Mouse (Mus musculus) forebrain, embryonic 14.5 days (tissue): ENCODE measurements around the gene Per1. TPM values are rescaled to one million over a fixed set of nuclear protein-coding genes. Genes with fewer than 3 reads are reported as not detected.

Experiments
- ATAC-seq: fragments of 200-750 bp; cut with Nextera tagmentation; 2 replicates; pipeline ENCODE4 v1.8.0; 2017; ENCODE audit warnings: mild to moderate bottlenecking, moderate library complexity
- DNase-seq: peaks from one replicate; pipeline ENCODE4 v3.0.0-alpha.2; 2015; ENCODE audit warnings: low spot score
- H3K27ac ChIP-seq: fragments of 300-500 bp; sonication (generic); 2 replicates; pipeline ENCODE4 v1.5.1; 2014; ENCODE audit warnings: low read depth, mild to moderate bottlenecking, control low read depth, low read length, moderate library complexity
- H3K27me3 ChIP-seq: fragments of 300-500 bp; sonication (generic); replicated peaks from 2 replicates; pipeline ENCODE4 v1.6.1; 2014; ENCODE audit warnings: low read length, control low read depth, mixed read lengths; ENCODE audit not compliant: control insufficient read depth, insufficient read depth
- H3K36me3 ChIP-seq: fragments of 300-500 bp; sonication (generic); 2 replicates; pipeline ENCODE4 v1.6.1; 2014; ENCODE audit warnings: low read length, control low read depth; ENCODE audit not compliant: control insufficient read depth, insufficient read depth
- H3K4me1 ChIP-seq: fragments of 300-500 bp; sonication (generic); 2 replicates; pipeline ENCODE4 v1.6.1; 2014; ENCODE audit warnings: antibody characterized with exemption, low read length, control low read depth; ENCODE audit not compliant: control insufficient read depth, insufficient read depth
- H3K4me2 ChIP-seq: fragments of 300-500 bp; sonication (generic); 2 replicates; pipeline ENCODE4 v1.6.1; 2014; ENCODE audit warnings: mild to moderate bottlenecking, control low read depth, low read length
- H3K4me3 ChIP-seq: fragments of 300-500 bp; sonication (generic); 2 replicates; pipeline ENCODE4 v1.5.1; 2014; ENCODE audit warnings: low read depth, low read length, control low read depth
- H3K9ac ChIP-seq: fragments of 300-500 bp; sonication (generic); 2 replicates; pipeline ENCODE4 v1.6.1; 2014; ENCODE audit warnings: mild to moderate bottlenecking, low read length, control low read depth, moderate library complexity
- H3K9me3 ChIP-seq: fragments of 300-500 bp; sonication (generic); replicated peaks from 2 replicates; pipeline ENCODE4 v1.6.1; 2016; ENCODE audit warnings: low read length, control low read depth, mixed read lengths; ENCODE audit not compliant: control insufficient read depth
- WGBS: fragments of 180-500 bp; shearing (Covaris S2); extraction: QIAGEN DNeasy Blood & Tissue Kit; methylation state at CpG from one replicate; pipeline ENCODE4 v1.1.7; 2014; 5-methylcytosine and 5-hydroxymethylcytosine counted together
- polyA plus RNA-seq: library from polyadenylated mRNA; unstranded; fragments of >200 nt; fragmentation: Nextera tagmentation; extraction: Ambion mirVana; gene quantifications from 2 replicates; pipeline ENCODE4 v1.2.1, GENCODE M21; 2014

Per1 gene
- polyA plus RNA-seq, 1 experiment from 2014 or later = 6.8 TPM

DNA sequence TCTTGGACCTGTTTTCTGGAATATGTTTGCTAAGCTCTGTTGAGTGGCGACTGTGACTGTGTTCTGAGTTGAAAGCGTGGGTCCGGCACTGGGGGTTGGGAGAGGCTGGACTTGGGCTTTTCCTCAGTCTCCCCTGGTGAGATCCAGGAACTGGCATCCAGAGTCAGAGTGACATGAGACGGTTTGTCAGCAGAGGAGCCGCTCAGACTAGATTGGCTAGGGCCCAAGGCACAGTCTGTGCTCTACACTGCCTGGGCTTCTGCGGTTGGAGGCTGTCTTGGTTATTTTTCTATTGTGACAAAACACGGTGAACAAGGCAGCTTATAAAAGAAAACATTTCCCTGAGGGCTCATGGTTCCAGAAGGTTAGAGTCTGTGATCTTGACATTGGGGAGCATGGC is 52.5 kb downstream of the Per1 start:
- H3K9me3 ChIP-seq = no peaks in the 10 kb centered on the region
- ATAC-seq (no peak), DNase-seq (peak; percentile 33)
- no peak overlapping the region for H3K9ac ChIP-seq
- no peak overlapping the region for H3K27ac ChIP-seq
- no peak overlapping the region for H3K4me2 ChIP-seq
- H3K4me3 ChIP-seq = no peak overlapping the region
- H3K4me1 ChIP-seq = no peaks in the 10 kb centered on the region
- 68% methylated on average over 7 of the region's 7 CpGs for WGBS
- 0 out of 2 replicates have a peak, but pooled peaks cover 3% of the 10 kb centered on the region for H3K27me3 ChIP-seq
- H3K36me3 ChIP-seq = no peaks in the 10 kb centered on the region

DNA sequence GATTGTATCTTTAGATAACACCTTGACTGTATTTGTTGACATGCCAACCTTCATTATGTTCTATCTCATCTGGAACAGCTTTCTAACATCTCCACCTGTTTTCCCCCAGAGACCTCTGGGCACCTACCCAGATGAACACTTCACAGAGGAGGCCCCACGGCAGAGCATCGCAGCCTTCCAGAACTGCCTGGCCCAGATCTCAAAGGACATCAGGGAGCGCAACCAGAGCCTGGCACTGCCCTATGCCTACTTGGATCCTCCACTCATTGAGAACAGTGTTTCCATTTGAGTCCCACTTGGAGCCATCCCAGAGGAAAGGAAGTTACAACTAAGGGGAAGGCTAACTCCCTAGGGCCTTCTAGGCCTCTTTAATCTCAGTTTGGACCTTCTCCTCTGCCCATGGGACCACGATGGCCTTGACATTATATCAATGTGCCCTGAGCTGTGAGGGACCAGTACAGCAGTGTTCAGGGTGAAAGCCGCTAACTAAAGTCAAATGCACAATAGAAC is 53.5 kb downstream of the Per1 start:
- Histone ChIP-seq H3K27ac (no peak overlapping the region), H3K4me1 (no peaks in the 10 kb centered on the region), H3K9me3 (no peaks in the 10 kb centered on the region), H3K4me3 (no peak overlapping the region), H3K27me3 (0 out of 2 replicates have a peak, but pooled peaks cover 3% of the 10 kb centered on the region), H3K9ac (no peak overlapping the region), H3K36me3 (no peaks in the 10 kb centered on the region), H3K4me2 (no peak overlapping the region)
- DNase-seq (no peak), ATAC-seq (no peak)
- WGBS = 89% methylated on average over 5 of the region's 5 CpGs

DNA sequence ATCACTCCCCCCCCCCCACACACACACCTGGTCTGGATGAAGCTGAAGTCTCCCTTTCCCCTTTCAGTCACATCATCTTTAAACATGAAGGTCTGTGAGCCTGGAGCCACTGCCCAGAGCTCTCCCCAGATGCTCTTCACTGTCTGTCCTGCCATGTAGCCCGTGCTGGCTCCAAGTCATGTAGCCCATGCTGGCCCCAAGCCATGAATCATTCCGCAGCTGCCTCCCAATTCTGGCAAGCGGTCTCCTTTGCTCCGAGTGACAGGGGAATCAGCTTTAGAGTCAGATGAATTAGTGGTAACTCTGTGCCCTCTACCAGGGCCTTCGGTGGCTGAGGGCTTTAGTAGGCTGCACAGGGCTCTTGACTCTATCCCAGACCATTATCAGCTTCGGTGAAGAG is 54.7 kb downstream of the Per1 start:
- H3K9me3 ChIP-seq = no peaks in the 10 kb centered on the region
- H3K9ac ChIP-seq = no peak overlapping the region
- no peak for ATAC-seq
- H3K4me3 ChIP-seq = no peak overlapping the region
- 0 out of 2 replicates have a peak, but pooled peaks cover 3% of the 10 kb centered on the region for H3K27me3 ChIP-seq
- no peak overlapping the region for H3K27ac ChIP-seq
- WGBS = 71% methylated on average over 6 of the region's 6 CpGs
- no peak overlapping the region for H3K4me2 ChIP-seq
- no peaks in the 10 kb centered on the region for H3K36me3 ChIP-seq
- no peaks in the 10 kb centered on the region for H3K4me1 ChIP-seq
- peak; percentile 29 for DNase-seq

DNA sequence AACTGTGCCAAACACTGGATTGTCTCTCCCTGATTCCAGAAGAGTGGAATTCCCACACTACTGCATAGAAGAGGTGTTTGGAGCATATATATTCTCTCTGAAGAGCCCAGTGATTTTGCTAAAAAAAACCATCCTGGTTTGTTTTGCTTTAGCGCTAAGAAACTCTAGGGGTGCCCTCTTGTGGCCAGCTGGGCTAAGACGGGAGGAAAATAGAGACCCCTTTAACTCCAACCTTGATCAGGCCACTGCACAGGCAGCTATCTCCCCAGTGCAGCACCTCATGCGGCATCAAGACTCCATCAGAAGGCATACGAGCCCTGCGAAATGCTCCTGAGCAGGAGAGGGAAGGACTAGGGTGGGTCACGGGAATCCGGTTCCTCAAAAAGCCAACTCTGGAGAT is 55.4 kb downstream of the Per1 start:
- 14% methylated on average over 7 of the region's 7 CpGs for WGBS
- no peaks in the 10 kb centered on the region for H3K4me1 ChIP-seq
- ATAC-seq (no peak), DNase-seq (peak; percentile 82)
- H3K4me3 ChIP-seq = no peak overlapping the region
- H3K9ac ChIP-seq = 0 out of 2 replicates have a peak overlapping the region, but pooled peaks have one; percentile 13
- H3K4me2 ChIP-seq = peak overlapping the region; percentile 17; the same call in 1 of the 2 replicates
- H3K9me3 ChIP-seq = no peaks in the 10 kb centered on the region
- no peak overlapping the region for H3K27ac ChIP-seq
- 0 out of 2 replicates have a peak, but pooled peaks cover 3% of the 10 kb centered on the region for H3K27me3 ChIP-seq
- no peaks in the 10 kb centered on the region for H3K36me3 ChIP-seq

DNA sequence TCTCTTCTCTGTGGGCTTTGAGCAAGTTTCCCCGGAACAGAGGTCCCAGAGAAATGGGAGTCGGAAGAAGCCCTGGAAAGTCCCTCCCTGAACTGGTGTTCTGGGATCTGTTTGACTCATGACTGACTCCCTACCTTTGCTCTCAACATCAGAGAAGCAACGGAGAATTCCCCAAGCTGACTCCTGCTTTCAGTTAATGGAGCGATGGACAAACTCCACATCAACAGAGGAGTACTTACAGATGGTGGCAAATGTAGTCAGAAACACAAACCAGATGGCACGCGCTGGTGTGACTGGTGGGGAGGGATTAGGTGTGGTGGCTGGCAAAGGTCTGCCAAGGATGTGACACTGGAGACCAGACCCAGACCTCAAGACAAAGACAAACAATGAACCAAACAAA is 56.0 kb downstream of the Per1 start:
- no peak for ATAC-seq
- H3K9me3 ChIP-seq = no peaks in the 10 kb centered on the region
- no peaks in the 10 kb centered on the region for H3K4me1 ChIP-seq
- no peak overlapping the region for H3K9ac ChIP-seq
- no peak overlapping the region for H3K27ac ChIP-seq
- 68% methylated on average over 6 of the region's 6 CpGs for whole genome bisulfite sequencing
- no peaks in the 10 kb centered on the region for H3K36me3 ChIP-seq
- DNase-seq = no peak
- H3K27me3 ChIP-seq = 0 out of 2 replicates have a peak, but pooled peaks cover 3% of the 10 kb centered on the region
- H3K4me3 ChIP-seq = no peak overlapping the region
- peak overlapping the region; percentile 17; the same call in 1 of the 2 replicates for H3K4me2 ChIP-seq

DNA sequence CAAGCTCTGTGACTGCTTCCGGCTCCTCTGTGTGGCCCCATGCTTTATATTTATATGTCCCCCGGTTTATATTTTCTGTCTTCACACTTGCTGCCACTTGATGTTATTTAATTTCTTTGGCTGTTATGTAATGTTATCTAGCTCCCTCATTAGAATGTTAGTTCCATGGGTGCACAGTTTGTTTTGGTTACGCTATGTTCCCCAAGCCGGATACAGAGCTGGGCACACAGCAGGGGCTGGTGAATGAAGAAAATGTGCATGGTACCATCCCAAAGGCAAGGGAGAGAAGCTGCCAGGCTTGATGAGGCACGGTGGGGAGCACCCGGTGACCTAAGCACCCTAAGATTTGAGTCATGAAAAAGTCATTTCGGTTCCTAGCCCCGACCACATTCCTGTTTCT is 58.8 kb downstream of the Per1 start:
- WGBS = 89% methylated on average over 8 of the region's 8 CpGs
- Histone ChIP-seq H3K9ac (no peak overlapping the region), H3K4me1 (peaks cover 7% of the 10 kb centered on the region; the same call in 1 of the 2 replicates), H3K4me3 (no peak overlapping the region), H3K9me3 (no peaks in the 10 kb centered on the region), H3K4me2 (no peak overlapping the region), H3K27me3 (peaks cover 16% of the 10 kb centered on the region; the same call in 1 of the 2 replicates), H3K36me3 (no peaks in the 10 kb centered on the region), H3K27ac (no peak overlapping the region)
- ATAC-seq = no peak
- DNase-seq = no peak

DNA sequence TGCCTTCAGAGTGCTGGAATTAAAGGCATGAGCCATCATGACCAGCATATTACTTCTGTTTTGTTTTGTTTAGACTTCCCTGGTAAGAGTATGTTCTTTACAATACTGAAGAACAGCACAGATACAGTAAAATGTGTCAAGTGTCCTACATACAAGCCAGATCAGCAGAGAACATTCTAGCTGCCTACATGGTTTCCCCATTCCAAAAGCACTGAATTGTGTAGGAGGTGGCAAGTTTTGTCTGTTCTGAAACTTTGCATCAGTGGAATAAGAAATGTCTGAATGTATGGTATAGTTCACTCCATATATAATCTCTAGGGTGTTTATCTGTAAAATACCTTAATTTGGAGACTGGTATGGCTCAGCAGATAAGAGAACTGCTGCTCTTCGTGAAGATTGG is 60.3 kb downstream of the Per1 start:
- H3K27me3 ChIP-seq = peaks cover 16% of the 10 kb centered on the region; the same call in 1 of the 2 replicates
- no peak overlapping the region for H3K27ac ChIP-seq
- H3K9ac ChIP-seq = no peak overlapping the region
- H3K9me3 ChIP-seq = no peaks in the 10 kb centered on the region
- DNase-seq (no peak), ATAC-seq (no peak)
- no peak overlapping the region for H3K4me3 ChIP-seq
- peaks cover 7% of the 10 kb centered on the region; the same call in 1 of the 2 replicates for H3K4me1 ChIP-seq
- no peaks in the 10 kb centered on the region for H3K36me3 ChIP-seq
- WGBS = 62% methylated on average over 1 of the region's 1 CpGs
- no peak overlapping the region for H3K4me2 ChIP-seq

DNA sequence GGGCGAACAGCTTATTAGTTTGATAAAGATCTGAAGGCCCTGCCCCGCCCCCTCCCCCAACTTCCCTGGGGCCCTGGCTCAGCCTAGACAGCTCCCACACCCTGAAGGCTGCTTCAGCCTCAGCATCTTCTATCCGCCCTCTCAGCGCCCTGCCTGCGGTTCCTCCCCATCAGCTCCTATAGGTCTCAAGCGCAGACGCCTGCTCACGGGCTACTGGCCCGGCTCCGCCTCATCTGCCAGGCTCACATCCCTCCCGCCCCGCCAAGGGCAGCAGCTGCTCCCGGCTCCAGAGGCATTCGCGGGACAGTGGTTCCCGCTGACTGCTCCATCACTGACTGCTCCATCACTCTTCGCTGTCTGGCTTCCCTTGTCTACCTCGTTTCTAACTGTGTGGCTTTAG is 61.8 kb downstream of the Per1 start, which contains the start of gene Alox12b:
TSS of gene Alox12b (plus strand) at position 190 of the 400 bp plus-strand sequence.
- no peaks in the 10 kb centered on the region for H3K36me3 ChIP-seq
- H3K4me2 ChIP-seq = peak within 1 kb of the TSS; percentile 38
- H3K9me3 ChIP-seq = no peaks in the 10 kb centered on the region
- peaks cover 16% of the 10 kb centered on the region; the same call in 1 of the 2 replicates for H3K27me3 ChIP-seq
- no peak within 1 kb of the TSS for H3K4me3 ChIP-seq
- no peak within 1 kb of the TSS for H3K27ac ChIP-seq
- DNase-seq (peak; percentile 49), ATAC-seq (0 out of 2 replicates have a peak, but pooled peaks have one; percentile 26)
- peaks cover 7% of the 10 kb centered on the region; the same call in 1 of the 2 replicates for H3K4me1 ChIP-seq
- H3K9ac ChIP-seq = peak within 1 kb of the TSS; percentile 13; the same call in 1 of the 2 replicates
- 2% methylated on average over 18 of the region's 18 CpGs for WGBS
